Mouse (Mus musculus) heart, postnatal 4 days (tissue): ENCODE results near the gene Cdh15. TPM values are rescaled to one million over a fixed set of nuclear protein-coding genes. Genes with fewer than 3 reads are reported as not detected.
A peak's percentile ranks its signal among the peaks of the same experiment; 100 is the strongest.

Experiments
- DNase-seq: peaks from one replicate; pipeline ENCODE4 v3.0.0; 2021
- total RNA-seq, 2 experiments: library from RNA; stranded (reverse); gene quantifications; 2 replicates each; pipeline ENCODE4 v1.2.3; 2021

Gene Cdh15
- total RNA-seq, 2 experiments from 2014 or later, result 0.16 TPM; not detected in 1

GRCm38 (mm10) chr8:122844161-122844560 is 3.6 kb upstream of the Cdh15 start:
- no peak for DNase-seq

GRCm38 (mm10) chr8:122845662-122846061 is 2.1 kb upstream of the Cdh15 start:
- DNase-seq, result peak; percentile 73

GRCm38 (mm10) chr8:122849152-122849910 is 1.6 kb downstream of the Cdh15 start:
- DNase-seq, result no peak

- no peak for DNase-seq
Measured at GRCm38 (mm10) chr8:122850641-122851240, 3.0 kb downstream of the Cdh15 start.

- no peak for DNase-seq
Measured at GRCm38 (mm10) chr8:122851692-122852545, 4.2 kb downstream of the Cdh15 start.

- no peak for DNase-seq
Measured at GRCm38 (mm10) chr8:122852546-122852905, 4.8 kb downstream of the Cdh15 start.

- peak; percentile 32 for DNase-seq
Measured at GRCm38 (mm10) chr8:122853340-122853771, 5.6 kb downstream of the Cdh15 start.

- no peak for DNase-seq
Measured at GRCm38 (mm10) chr8:122854388-122854787, 6.6 kb downstream of the Cdh15 start.

- no peak for DNase-seq
Measured at GRCm38 (mm10) chr8:122855123-122855522, 7.4 kb downstream of the Cdh15 start.

- DNase-seq, result no peak
Measured at GRCm38 (mm10) chr8:122856288-122856687, 8.5 kb downstream of the Cdh15 start.

GRCm38 (mm10) chr8:122859843-122860242 is 12.1 kb downstream of the Cdh15 start:
- DNase-seq, result no peak

- DNase-seq, result no peak
Measured at GRCm38 (mm10) chr8:122864719-122865129, 17.0 kb downstream of the Cdh15 start.

GRCm38 (mm10) chr8:122865441-122865840 is 17.7 kb downstream of the Cdh15 start:
- DNase-seq, result peak; percentile 36

GRCm38 (mm10) chr8:122866231-122866630 is 18.5 kb downstream of the Cdh15 start:
- DNase-seq, result no peak

GRCm38 (mm10) chr8:122867982-122868381 is 20.2 kb downstream of the Cdh15 start:
- DNase-seq, result no peak

- DNase-seq, result peak; percentile 31
Measured at GRCm38 (mm10) chr8:122870377-122870863, 22.7 kb downstream of the Cdh15 start.

GRCm38 (mm10) chr8:122871663-122872062 is 23.9 kb downstream of the Cdh15 start:
- no peak for DNase-seq

- no peak for DNase-seq
Measured at GRCm38 (mm10) chr8:122873171-122873570, 25.4 kb downstream of the Cdh15 start.

- no peak for DNase-seq
Measured at GRCm38 (mm10) chr8:122875186-122875585, 27.4 kb downstream of the Cdh15 start.

- no peak for DNase-seq
Measured at GRCm38 (mm10) chr8:122878231-122878630, 30.5 kb downstream of the Cdh15 start.

GRCm38 (mm10) chr8:122880302-122880701 is 32.5 kb downstream of the Cdh15 start:
- DNase-seq, result no peak

GRCm38 (mm10) chr8:122883671-122884070 is 35.9 kb downstream of the Cdh15 start:
- DNase-seq, result no peak

GRCm38 (mm10) chr8:122891440-122891839 is 43.7 kb downstream of the Cdh15 start:
- no peak for DNase-seq
